Mouse (Mus musculus) stomach, embryonic 15.5 days (tissue): ENCODE results near the gene Rxfp2. TPM values are rescaled to one million over a fixed set of nuclear protein-coding genes. Genes with fewer than 3 reads are reported as not detected.
A peak's percentile ranks its signal among the peaks of the same experiment; 100 is the strongest.

ENCODE experiments used
- ATAC-seq: fragments of 200-750 bp; cut with Nextera tagmentation; 2 replicates; pipeline ENCODE4 v1.8.0; 2017; ENCODE audit warnings: low read depth, moderate number of reproducible peaks, moderate TSS enrichment; ENCODE audit not compliant: insufficient read depth, low FRiP score
- H3K27ac ChIP-seq: fragments of 300-500 bp; sonication (generic); 2 replicates; pipeline ENCODE4 v1.5.1; 2015; ENCODE audit warnings: mild to moderate bottlenecking, inconsistent platforms
- H3K27me3 ChIP-seq: fragments of 300-500 bp; sonication (generic); replicated peaks from 2 replicates; pipeline ENCODE4 v1.6.1; 2015; ENCODE audit warnings: inconsistent platforms
- H3K36me3 ChIP-seq: fragments of 300-500 bp; sonication (generic); 2 replicates; pipeline ENCODE4 v1.6.1; 2015; ENCODE audit warnings: inconsistent platforms
- H3K4me1 ChIP-seq: fragments of 300-500 bp; sonication (generic); 2 replicates; pipeline ENCODE4 v1.6.1; 2015; ENCODE audit warnings: inconsistent platforms
- H3K4me2 ChIP-seq: fragments of 300-500 bp; sonication (generic); 2 replicates; pipeline ENCODE4 v1.6.1; 2015; ENCODE audit warnings: mild to moderate bottlenecking, inconsistent platforms
- H3K4me3 ChIP-seq: fragments of 300-500 bp; sonication (generic); replicated peaks from 2 replicates; pipeline ENCODE4 v1.5.1; 2015; ENCODE audit warnings: inconsistent platforms
- H3K9ac ChIP-seq: fragments of 300-500 bp; sonication (generic); 2 replicates; pipeline ENCODE4 v1.6.1; 2015; ENCODE audit warnings: inconsistent platforms
- H3K9me3 ChIP-seq: fragments of 300-500 bp; sonication (generic); 2 replicates; pipeline ENCODE4 v1.6.1; 2016; ENCODE audit warnings: inconsistent platforms
- WGBS: fragments of 180-500 bp; shearing (Covaris S2); methylation state at CpG from one replicate; pipeline ENCODE4 v1.1.7; 2015; 5-methylcytosine and 5-hydroxymethylcytosine counted together
- polyA plus RNA-seq: library from polyadenylated mRNA; unstranded; fragments of >200 nt; fragmentation: Nextera tagmentation; extraction: Ambion mirVana; gene quantifications from 2 replicates; pipeline ENCODE4 v1.2.1, GENCODE M21; 2015

Gene Rxfp2
- polyA plus RNA-seq, 1 experiment from 2014 or later, result 0.12 TPM

DNA sequence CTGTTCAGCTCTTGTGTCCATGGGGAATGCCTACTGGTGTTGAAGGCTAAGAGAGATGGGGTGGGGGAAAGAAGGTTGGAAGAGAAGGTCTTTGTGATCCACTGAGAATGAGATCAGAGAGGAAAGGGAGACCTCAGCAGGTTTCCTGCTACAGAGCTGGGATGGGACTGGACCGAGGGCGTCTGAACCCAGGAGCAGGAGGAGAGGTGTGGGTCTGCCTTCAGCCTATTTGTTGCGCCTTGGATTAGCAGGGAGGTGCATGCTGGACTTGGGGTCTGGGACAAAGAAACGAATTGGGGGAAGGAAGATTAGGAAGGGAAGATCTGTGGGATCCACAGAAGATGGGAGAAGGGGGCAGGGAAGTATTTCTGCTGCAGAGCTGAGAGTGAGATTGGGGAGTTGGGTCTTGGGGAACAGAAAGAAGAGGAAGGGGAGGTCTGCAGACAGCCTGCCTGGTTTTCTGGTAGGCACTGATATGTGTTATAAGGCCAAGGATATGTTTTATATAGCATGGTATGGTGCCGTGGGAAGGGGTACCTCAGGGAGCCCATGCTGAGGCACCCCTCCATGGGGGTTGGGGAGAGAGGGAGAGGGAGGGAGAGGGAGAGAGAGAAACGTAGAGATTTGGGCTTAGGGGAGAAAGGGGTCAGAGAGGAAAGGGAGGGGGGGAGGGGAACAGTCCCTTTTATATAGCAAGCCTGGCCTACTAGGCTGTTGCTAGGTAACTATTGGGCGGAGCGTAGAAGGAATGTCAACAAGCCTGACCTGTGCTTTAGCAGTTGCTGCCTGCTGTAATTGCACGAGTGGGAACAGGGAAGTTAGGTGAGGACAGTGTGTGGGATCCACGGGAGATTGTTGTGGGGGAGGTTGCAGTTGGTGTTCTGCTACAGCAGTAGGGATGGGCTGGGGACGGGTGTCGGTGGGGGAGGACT is 61.7 kb downstream of the Rxfp2 start:
- H3K4me2 ChIP-seq, result no peak overlapping the region
- no peak overlapping the region for H3K4me3 ChIP-seq
- H3K36me3 ChIP-seq, result no peaks in the 10 kb centered on the region
- ATAC-seq, result peak; percentile 83
- no peaks in the 10 kb centered on the region for H3K9me3 ChIP-seq
- H3K9ac ChIP-seq, result no peak overlapping the region
- H3K27me3 ChIP-seq, result no peaks in the 10 kb centered on the region
- no peak overlapping the region for H3K27ac ChIP-seq
- no peaks in the 10 kb centered on the region for H3K4me1 ChIP-seq
- 34% methylated on average over 12 of the region's 12 CpGs for WGBS

DNA sequence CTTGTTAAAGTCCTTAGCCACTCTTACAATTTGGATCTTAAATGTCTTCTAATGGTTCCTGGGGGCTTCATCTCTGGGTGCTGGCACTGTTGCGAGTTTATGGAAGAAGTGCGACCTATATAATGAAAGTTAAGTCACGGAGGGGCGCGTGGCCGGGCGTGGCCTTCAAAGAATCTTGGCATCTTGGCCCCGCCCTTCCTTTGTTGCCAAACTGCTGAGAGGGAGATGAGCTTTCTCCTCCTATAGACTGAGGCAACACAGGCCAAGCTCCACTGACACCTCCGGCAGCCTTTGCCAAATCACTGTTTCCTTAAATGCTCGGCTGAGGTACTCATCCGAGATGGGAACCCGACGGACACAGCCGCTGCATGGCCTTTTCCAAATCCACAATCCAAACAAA is 64.2 kb downstream of the Rxfp2 start:
- 70% methylated on average over 14 of the region's 14 CpGs for WGBS
- Histone ChIP-seq H3K27ac (no peak overlapping the region), H3K36me3 (no peaks in the 10 kb centered on the region), H3K4me1 (no peaks in the 10 kb centered on the region), H3K9ac (no peak overlapping the region), H3K4me3 (no peak overlapping the region), H3K4me2 (no peak overlapping the region), H3K9me3 (no peaks in the 10 kb centered on the region), H3K27me3 (no peaks in the 10 kb centered on the region)
- ATAC-seq, result no peak

DNA sequence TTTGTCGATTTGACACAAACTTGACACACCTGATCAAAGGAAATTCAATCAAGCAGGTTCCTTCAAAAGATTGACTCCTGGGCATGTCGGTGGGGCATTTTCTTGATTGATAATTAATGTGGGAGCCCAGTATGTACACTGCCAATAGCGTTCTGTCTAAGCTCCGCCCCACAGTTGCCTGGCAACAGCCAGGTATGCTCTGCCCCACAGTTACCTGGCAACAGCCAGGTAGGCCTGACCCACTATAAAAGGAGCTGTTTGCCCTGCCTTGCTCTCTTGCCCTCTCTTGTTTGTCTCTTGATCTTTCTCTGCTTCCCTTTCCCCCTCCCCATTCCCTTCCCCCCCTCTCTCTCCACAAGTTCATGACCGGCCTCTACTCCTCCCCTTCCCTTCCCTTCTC is 64.7 kb downstream of the Rxfp2 start:
- Histone ChIP-seq H3K27me3 (no peaks in the 10 kb centered on the region), H3K27ac (no peak overlapping the region), H3K4me2 (no peak overlapping the region), H3K9me3 (no peaks in the 10 kb centered on the region), H3K9ac (no peak overlapping the region), H3K36me3 (no peaks in the 10 kb centered on the region), H3K4me1 (no peaks in the 10 kb centered on the region), H3K4me3 (no peak overlapping the region)
- WGBS, result 55% methylated on average over 5 of the region's 5 CpGs
- peak; percentile 90 for ATAC-seq

DNA sequence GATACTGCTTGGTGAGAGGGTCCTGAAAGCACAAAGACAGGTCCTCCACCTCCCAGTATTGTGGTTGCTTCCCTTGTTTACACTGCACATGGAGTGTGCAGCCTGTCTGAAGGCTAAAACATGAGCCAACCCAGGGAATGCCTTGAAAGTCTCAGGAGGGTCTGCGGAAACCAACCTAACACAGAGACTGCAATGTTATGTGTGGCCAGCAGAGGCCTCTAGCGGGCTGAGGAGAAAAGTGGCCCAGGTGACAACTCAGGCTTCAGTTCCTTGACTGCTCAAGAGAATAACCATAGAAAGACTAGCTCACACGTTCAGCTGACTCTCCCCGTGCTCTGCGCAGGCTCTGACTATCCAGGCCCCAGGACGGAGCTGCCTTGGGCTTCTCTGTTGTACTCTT is 79.1 kb downstream of the Rxfp2 start:
- no peaks in the 10 kb centered on the region for H3K27me3 ChIP-seq
- no peaks in the 10 kb centered on the region for H3K9me3 ChIP-seq
- H3K27ac ChIP-seq, result no peak overlapping the region
- peaks cover 2% of the 10 kb centered on the region; the same call in 1 of the 2 replicates for H3K4me1 ChIP-seq
- no peak for ATAC-seq
- H3K36me3 ChIP-seq, result no peaks in the 10 kb centered on the region
- H3K9ac ChIP-seq, result no peak overlapping the region
- H3K4me2 ChIP-seq, result no peak overlapping the region; the same call in 1 of the 2 replicates
- no peak overlapping the region for H3K4me3 ChIP-seq
- 8% methylated on average over 6 of the region's 6 CpGs for WGBS

DNA sequence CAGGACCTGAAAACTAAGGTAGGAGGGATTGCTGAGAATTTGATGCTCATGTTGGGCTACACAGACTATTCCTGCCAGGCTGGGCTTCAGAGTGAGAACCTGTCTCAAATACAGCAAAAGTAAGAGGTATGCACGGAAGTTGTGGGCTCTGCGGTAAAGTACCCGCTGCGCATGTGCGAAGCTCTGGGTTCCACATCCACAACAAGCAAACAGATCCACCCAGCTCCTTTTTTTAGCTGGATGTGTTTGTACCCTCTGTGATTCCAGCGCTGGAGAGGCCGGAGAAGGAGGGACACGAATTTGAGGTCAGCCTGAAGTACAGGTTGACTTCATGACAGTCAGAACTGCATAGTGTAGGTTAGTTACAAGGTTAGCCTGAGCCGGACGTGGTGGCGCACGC is 80.3 kb downstream of the Rxfp2 start:
- 93% methylated on average over 12 of the region's 12 CpGs for WGBS
- no peak overlapping the region for H3K9ac ChIP-seq
- no peak for ATAC-seq

DNA sequence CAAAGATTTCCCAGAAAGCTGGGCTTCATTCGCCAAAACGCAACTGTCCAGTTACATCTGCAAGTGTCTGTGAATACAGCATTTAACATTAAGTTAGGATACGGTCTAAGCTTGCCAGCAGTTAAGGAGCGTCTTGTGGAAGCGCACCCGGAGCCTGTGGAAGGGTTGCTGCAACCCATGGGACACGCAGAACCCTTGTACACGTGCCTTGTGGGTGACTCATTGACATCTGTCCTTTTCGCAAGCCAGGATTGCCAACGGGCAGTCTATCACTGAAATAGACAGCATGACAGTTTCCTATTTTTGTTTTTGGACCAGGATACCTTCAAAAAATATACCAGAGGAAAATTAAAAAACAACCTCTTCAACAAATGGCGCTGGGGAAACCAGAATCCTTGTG is 83.3 kb downstream of the Rxfp2 start:
- Histone ChIP-seq H3K4me3 (no peak overlapping the region), H3K9ac (no peak overlapping the region), H3K4me1 (peaks cover 2% of the 10 kb centered on the region; the same call in 1 of the 2 replicates), H3K4me2 (no peak overlapping the region), H3K36me3 (no peaks in the 10 kb centered on the region), H3K27ac (no peak overlapping the region), H3K9me3 (no peaks in the 10 kb centered on the region), H3K27me3 (no peaks in the 10 kb centered on the region)
- ATAC-seq, result no peak
- whole genome bisulfite sequencing, result 81% methylated on average over 11 of the region's 11 CpGs

More for the DNA sequence above, 80.3 kb downstream of the Rxfp2 start:
- no peaks in the 10 kb centered on the region for H3K36me3 ChIP-seq
- no peak overlapping the region for H3K27ac ChIP-seq
- no peaks in the 10 kb centered on the region for H3K9me3 ChIP-seq
- H3K4me3 ChIP-seq, result no peak overlapping the region
- no peaks in the 10 kb centered on the region for H3K27me3 ChIP-seq
- H3K4me2 ChIP-seq, result no peak overlapping the region
- peaks cover 2% of the 10 kb centered on the region; the same call in 1 of the 2 replicates for H3K4me1 ChIP-seq

DNA sequence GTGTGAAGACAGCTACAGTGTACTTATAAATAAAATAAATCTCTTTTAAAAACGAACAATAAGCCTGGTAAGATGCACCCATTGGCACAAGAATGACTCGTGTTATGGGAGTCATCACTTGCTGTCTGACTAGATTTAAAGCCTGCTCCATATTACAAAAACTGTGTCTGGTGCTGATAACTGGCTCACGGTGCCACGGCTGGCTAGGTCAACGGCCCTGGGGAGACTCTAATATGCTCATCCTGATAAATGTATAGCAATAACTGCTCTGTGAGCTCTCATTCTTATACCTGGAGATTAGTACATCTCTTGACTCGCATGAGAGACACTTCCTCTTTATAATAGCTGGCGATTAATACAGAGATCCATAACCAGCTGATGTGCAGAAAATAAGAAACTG is 87.9 kb downstream of the Rxfp2 start:
- Histone ChIP-seq H3K36me3 (no peaks in the 10 kb centered on the region), H3K27me3 (no peaks in the 10 kb centered on the region), H3K9ac (no peak overlapping the region), H3K9me3 (no peaks in the 10 kb centered on the region), H3K4me2 (no peak overlapping the region), H3K27ac (no peak overlapping the region), H3K4me1 (no peaks in the 10 kb centered on the region), H3K4me3 (no peak overlapping the region)
- 85% methylated on average over 7 of the region's 7 CpGs for WGBS
- no peak for ATAC-seq

DNA sequence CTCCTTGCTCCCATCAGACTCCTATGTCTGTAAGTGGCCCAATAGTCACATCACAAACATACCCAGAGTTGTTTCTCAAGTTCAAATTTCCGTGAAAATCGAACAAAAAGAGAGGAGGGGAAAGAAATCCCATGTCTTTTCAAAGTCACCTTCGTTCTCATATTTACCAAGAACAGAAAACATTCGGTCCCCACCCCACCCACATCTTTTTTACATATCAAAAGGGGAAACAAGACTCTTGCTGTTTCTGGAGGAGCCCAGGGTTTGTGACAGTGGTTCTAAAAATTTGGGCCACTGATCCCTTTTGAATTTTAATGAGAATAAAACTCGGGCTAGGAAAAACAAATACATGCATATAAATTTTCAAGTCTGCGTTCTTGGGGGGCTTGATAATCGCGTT is 92.8 kb downstream of the Rxfp2 start:
- Histone ChIP-seq H3K4me3 (no peak overlapping the region), H3K4me2 (no peak overlapping the region), H3K9ac (no peak overlapping the region), H3K27ac (no peak overlapping the region), H3K36me3 (no peaks in the 10 kb centered on the region), H3K9me3 (no peaks in the 10 kb centered on the region), H3K27me3 (no peaks in the 10 kb centered on the region), H3K4me1 (no peaks in the 10 kb centered on the region)
- no peak for ATAC-seq
- WGBS, result 49% methylated on average over 8 of the region's 8 CpGs

DNA sequence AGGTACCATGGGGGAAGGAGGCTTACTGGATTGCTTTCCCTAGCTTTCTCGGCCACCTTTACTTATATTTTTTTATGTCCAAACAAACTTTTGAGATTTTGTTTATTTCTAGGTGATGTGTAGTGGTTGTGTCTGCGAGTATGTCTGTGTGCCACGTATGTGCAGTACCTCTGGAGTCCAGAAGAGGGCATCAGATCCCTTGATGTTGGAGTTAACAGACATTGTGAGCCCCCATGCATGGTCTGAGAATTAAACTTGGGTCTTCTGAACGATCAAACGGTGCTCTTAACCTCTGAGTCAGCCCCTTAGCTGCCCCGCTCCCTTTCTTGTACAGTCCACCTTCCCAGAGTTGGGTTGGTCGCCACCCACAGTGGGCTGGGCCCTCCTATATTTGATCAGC is 95.5 kb downstream of the Rxfp2 start:
- Histone ChIP-seq H3K4me1 (0 out of 2 replicates have a peak, but pooled peaks cover 2% of the 10 kb centered on the region), H3K4me2 (no peak overlapping the region), H3K27me3 (no peaks in the 10 kb centered on the region), H3K27ac (no peak overlapping the region), H3K9ac (no peak overlapping the region), H3K36me3 (no peaks in the 10 kb centered on the region), H3K9me3 (no peaks in the 10 kb centered on the region), H3K4me3 (no peak overlapping the region)
- 74% methylated on average over 7 of the region's 7 CpGs for WGBS
- ATAC-seq, result no peak

DNA sequence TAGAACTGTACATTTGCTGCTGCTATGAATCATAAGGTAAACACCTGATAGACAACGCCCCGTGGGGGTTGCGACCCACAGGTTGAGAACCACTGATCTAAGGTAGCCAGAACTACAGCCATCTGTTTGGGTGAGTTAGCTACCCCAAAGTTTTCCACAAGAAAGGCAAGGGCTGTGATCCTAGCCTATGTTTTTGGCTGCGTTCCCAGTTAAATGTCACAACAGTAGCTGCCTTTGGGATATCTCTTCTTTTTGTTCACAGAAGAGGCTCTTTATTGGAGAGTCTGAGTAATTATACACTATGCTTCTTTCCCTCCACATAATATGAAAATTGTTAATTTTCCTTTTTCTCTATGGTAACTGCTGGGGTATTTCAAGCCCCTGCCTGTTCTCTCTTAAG is 96.3 kb downstream of the Rxfp2 start:
- Histone ChIP-seq H3K4me3 (no peak overlapping the region), H3K9ac (no peak overlapping the region), H3K36me3 (no peaks in the 10 kb centered on the region), H3K27ac (0 out of 2 replicates have a peak overlapping the region, but pooled peaks have one; percentile 40), H3K4me1 (0 out of 2 replicates have a peak, but pooled peaks cover 5% of the 10 kb centered on the region), H3K9me3 (no peaks in the 10 kb centered on the region), H3K27me3 (no peaks in the 10 kb centered on the region), H3K4me2 (no peak overlapping the region)
- 73% methylated on average over 4 of the region's 4 CpGs for WGBS
- ATAC-seq, result no peak

DNA sequence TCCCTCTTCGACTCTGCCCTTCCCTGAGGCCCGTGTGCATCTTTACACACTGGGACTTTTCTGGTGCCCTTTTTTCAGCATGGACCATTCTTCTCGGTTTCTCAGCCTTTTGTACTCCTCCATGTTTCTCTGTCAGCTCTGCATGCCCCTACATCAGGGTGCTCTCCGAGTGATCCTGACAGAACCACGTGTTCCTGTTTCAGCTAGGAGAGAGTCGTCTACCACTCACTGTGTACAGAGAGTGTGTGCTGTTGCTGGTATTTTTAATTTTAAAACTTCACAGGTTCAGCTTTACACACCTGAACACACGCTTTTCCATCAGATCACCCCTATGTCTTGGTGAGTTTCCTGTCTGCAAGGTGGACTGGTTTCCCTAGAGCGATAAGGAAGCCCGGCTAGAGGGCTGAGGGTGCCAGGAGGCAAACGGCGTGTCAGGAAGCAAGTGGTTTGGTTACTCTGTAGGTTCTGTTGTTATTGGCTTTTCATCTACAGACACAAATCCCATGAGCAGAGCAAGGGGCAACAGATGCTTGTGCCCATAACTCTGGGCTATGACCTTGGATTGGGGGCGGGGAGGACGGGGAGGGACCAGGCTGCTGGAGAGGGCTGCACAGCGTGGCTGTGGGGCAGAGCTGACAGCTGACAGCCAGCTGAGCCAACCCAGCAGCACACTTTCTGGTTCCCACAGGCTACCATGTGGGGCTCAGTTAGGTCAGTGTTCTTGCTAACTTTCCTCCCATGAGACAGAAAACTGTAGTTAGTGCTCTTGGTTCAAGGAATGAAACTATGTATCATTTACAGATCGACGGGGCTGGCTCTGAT is 97.0 kb downstream of the Rxfp2 start:
- peak; percentile 23; the same call in 1 of the 2 replicates for ATAC-seq
- 0 out of 2 replicates have a peak overlapping the region, but pooled peaks have one; percentile 10 for H3K4me2 ChIP-seq
- 54% methylated on average over 16 of the region's 16 CpGs for WGBS

More for the DNA sequence above, 97.0 kb downstream of the Rxfp2 start:
- Histone ChIP-seq H3K4me3 (no peak overlapping the region), H3K36me3 (no peaks in the 10 kb centered on the region), H3K4me1 (0 out of 2 replicates have a peak, but pooled peaks cover 5% of the 10 kb centered on the region), H3K27me3 (no peaks in the 10 kb centered on the region), H3K9ac (no peak overlapping the region), H3K27ac (0 out of 2 replicates have a peak overlapping the region, but pooled peaks have one; percentile 40), H3K9me3 (no peaks in the 10 kb centered on the region)
